Mouse (Mus musculus) neutrophil, adult 65 days (primary cell): Measurements from ENCODE around the gene Hemgn. TPM values are rescaled to one million over a fixed set of nuclear protein-coding genes. Genes with fewer than 3 reads are reported as not detected.

Source experiments
- total RNA-seq: library from RNA; stranded (reverse); gene quantifications from 2 replicates; pipeline ENCODE4 v1.2.4, GENCODE M21; 2023

Hemgn gene
- total RNA-seq = 1.0 and 2.2 TPM in 2 replicates

DNA sequence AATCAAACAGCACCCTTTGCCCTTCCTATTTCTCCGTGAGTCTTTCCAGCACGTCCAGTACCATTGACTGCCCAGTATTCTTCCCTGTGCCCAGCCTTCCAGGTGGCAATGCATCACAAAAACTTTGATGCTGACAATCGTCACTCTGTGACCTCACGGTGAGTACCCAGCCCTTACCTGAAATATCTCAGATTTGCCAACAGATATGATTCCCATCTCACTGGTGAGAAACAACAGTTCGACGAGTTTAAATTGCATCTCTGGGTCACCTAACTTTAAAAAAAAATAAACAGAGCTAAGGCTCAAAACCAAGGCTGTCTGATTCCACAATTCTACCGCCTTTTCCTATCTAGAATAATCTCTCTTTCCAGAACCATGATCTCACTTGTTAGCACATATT lies at the start of gene Hemgn:
Gene Hemgn (minus strand): TSS at position 101 of the 400 bp plus-strand sequence.

DNA sequence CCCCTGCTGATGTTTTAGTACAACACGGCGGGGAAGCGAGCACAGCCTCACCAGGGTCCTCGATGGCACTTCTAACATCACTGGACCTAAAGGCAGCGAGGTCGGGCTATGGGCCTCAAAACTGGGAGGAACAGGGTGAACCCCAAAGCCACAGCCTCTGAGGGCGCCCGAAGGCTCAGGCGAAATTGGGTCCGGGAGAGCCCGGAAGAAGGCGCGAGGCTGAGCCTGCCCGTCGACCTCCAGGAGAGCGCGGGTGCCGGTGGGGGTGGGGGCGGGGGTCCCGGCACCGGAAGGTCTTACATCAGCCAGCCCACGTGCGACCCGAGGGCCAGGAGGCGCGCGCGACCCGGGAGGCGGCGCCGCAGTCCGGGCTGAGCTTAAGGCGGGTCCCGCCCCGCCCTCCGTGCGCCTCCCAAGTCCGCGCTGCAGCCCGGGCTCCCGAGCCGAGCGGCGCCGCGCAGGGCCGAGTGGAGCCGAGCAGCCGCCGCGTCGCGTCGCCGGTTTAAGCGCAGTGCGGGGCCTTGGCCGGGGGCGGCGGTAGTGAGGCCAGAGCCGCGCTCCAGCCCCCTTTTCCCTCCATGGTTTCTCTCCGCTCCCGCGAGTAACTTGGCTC lies 37.3 kb upstream of the Hemgn start, which contains the start of gene Anp32b:
Gene Anp32b (plus strand): TSS at position 384 of the 613 bp plus-strand sequence.

GRCm38 (mm10) chr4:46389013-46389611 lies 24.2 kb downstream of the Hemgn start, which contains the start of gene Trmo:
Gene Trmo (minus strand): TSS chr4:46389437.

Other genes starting within 250 kb of the Hemgn start
- 14.0 and 15.9 TPM in 2 replicates for gene Xpa, start 217.2 kb downstream of the Hemgn start, total RNA-seq
- gene Foxe1, start 69.9 kb downstream of the Hemgn start, total RNA-seq = 0.14 TPM in 1 of 2 replicates, not detected in the other
- gene Trmo, start 24.1 kb downstream of the Hemgn start, total RNA-seq = 2.2 and 3.2 TPM in 2 replicates
- gene Anp32b, start 37.4 kb upstream of the Hemgn start, total RNA-seq = 150 and 213 TPM in 2 replicates
- gene Nans, start 75.7 kb upstream of the Hemgn start, total RNA-seq = 23.8 and 34.8 TPM in 2 replicates
- 15.1 and 18.4 TPM in 2 replicates for gene Trim14, start 122.6 kb upstream of the Hemgn start, total RNA-seq
- 36.7 and 47.0 TPM in 2 replicates for gene Coro2a, start 188.7 kb upstream of the Hemgn start, total RNA-seq
- gene Tbc1d2, start 236.7 kb upstream of the Hemgn start, total RNA-seq = 75.8 and 113 TPM in 2 replicates